Mouse (Mus musculus): Measurements from ENCODE around the gene Ptpn1. TPM values are rescaled to one million over a fixed set of nuclear protein-coding genes. Genes with fewer than 3 reads are reported as not detected.

The Ptpn1 gene
- polyA plus RNA-seq, 1 experiment from 2014 or later, result 66.4 TPM

GRCm38 (mm10) chr2:167953819-167954218 is 22.0 kb downstream of the Ptpn1 start:
- H3K4me3 ChIP-seq, result no peak overlapping the region
- H3K27me3 ChIP-seq (ENCODE audit: poor library complexity, severe bottlenecking), result no peaks in the 10 kb centered on the region
- H3K36me3 ChIP-seq (replicated peaks), result peaks cover 14% of the 10 kb centered on the region
- no peak overlapping the region for H3K27ac ChIP-seq
- 90% methylated on average over 10 of the region's 10 CpGs for WGBS
- DNase-seq (ENCODE audit: extremely low spot score, low spot score), result no peak
- H3K9me3 ChIP-seq, result no peaks in the 10 kb centered on the region
- H3K4me1 ChIP-seq, result peaks cover 5% of the 10 kb centered on the region; the same call in 1 of the 2 replicates

- H3K4me1 ChIP-seq, result peaks cover 7% of the 10 kb centered on the region
- no peaks in the 10 kb centered on the region for H3K27me3 ChIP-seq (ENCODE audit: poor library complexity, severe bottlenecking)
- no peak for DNase-seq (ENCODE audit: extremely low spot score, low spot score)
- no peak overlapping the region for H3K4me3 ChIP-seq
- WGBS, result 88% methylated on average over 7 of the region's 7 CpGs
- no peaks in the 10 kb centered on the region for H3K9me3 ChIP-seq
- H3K36me3 ChIP-seq (replicated peaks), result peaks cover 18% of the 10 kb centered on the region
- no peak overlapping the region for H3K27ac ChIP-seq
Measured at GRCm38 (mm10) chr2:167954928-167955327, 23.1 kb downstream of the Ptpn1 start.

GRCm38 (mm10) chr2:167957539-167957938 is 25.7 kb downstream of the Ptpn1 start:
- 96% methylated on average over 1 of the region's 1 CpGs for WGBS

GRCm38 (mm10) chr2:167958082-167958788 is 26.4 kb downstream of the Ptpn1 start:
- H3K9me3 ChIP-seq, result no peaks in the 10 kb centered on the region
- H3K4me1 ChIP-seq, result peaks cover 14% of the 10 kb centered on the region
- H3K4me3 ChIP-seq, result no peak overlapping the region
- 87% methylated on average over 5 of the region's 5 CpGs for WGBS
- H3K27ac ChIP-seq, result no peak overlapping the region
- peaks cover 17% of the 10 kb centered on the region for H3K36me3 ChIP-seq (replicated peaks)
- no peak for DNase-seq (ENCODE audit: extremely low spot score, low spot score)
- H3K27me3 ChIP-seq (ENCODE audit: poor library complexity, severe bottlenecking), result no peaks in the 10 kb centered on the region

More at GRCm38 (mm10) chr2:167957539-167957938, 25.7 kb downstream of the Ptpn1 start:
- Histone ChIP-seq H3K27me3 (ENCODE audit: poor library complexity, severe bottlenecking) (no peaks in the 10 kb centered on the region), H3K4me3 (no peak overlapping the region), H3K36me3 (replicated peaks) (peaks cover 18% of the 10 kb centered on the region), H3K27ac (no peak overlapping the region), H3K4me1 (peaks cover 14% of the 10 kb centered on the region), H3K9me3 (no peaks in the 10 kb centered on the region)
- DNase-seq (ENCODE audit: extremely low spot score, low spot score), result no peak

GRCm38 (mm10) chr2:167958843-167959242 is 27.0 kb downstream of the Ptpn1 start:
- DNase-seq (ENCODE audit: extremely low spot score, low spot score), result no peak
- Histone ChIP-seq H3K4me1 (peaks cover 14% of the 10 kb centered on the region), H3K9me3 (no peaks in the 10 kb centered on the region), H3K27me3 (ENCODE audit: poor library complexity, severe bottlenecking) (no peaks in the 10 kb centered on the region), H3K36me3 (replicated peaks) (peaks cover 23% of the 10 kb centered on the region), H3K27ac (no peak overlapping the region), H3K4me3 (no peak overlapping the region)
- 86% methylated on average over 4 of the region's 4 CpGs for WGBS

GRCm38 (mm10) chr2:167959384-167959911 is 27.6 kb downstream of the Ptpn1 start:
- no peaks in the 10 kb centered on the region for H3K9me3 ChIP-seq
- no peak overlapping the region for H3K27ac ChIP-seq
- H3K27me3 ChIP-seq (ENCODE audit: poor library complexity, severe bottlenecking), result no peaks in the 10 kb centered on the region
- 79% methylated on average over 4 of the region's 4 CpGs for WGBS
- DNase-seq (ENCODE audit: extremely low spot score, low spot score), result no peak
- H3K4me1 ChIP-seq, result peaks cover 14% of the 10 kb centered on the region
- no peak overlapping the region for H3K4me3 ChIP-seq
- H3K36me3 ChIP-seq (replicated peaks), result peaks cover 28% of the 10 kb centered on the region

GRCm38 (mm10) chr2:167959996-167960395 is 28.1 kb downstream of the Ptpn1 start:
- H3K4me1 ChIP-seq, result peaks cover 14% of the 10 kb centered on the region
- peaks cover 28% of the 10 kb centered on the region for H3K36me3 ChIP-seq (replicated peaks)
- H3K9me3 ChIP-seq, result no peaks in the 10 kb centered on the region
- WGBS, result 83% methylated on average over 7 of the region's 7 CpGs
- H3K27me3 ChIP-seq (ENCODE audit: poor library complexity, severe bottlenecking), result no peaks in the 10 kb centered on the region
- H3K27ac ChIP-seq, result no peak overlapping the region
- DNase-seq (ENCODE audit: extremely low spot score, low spot score), result no peak
- H3K4me3 ChIP-seq, result no peak overlapping the region

GRCm38 (mm10) chr2:167960584-167960983 is 28.7 kb downstream of the Ptpn1 start:
- H3K36me3 ChIP-seq (replicated peaks), result peaks cover 34% of the 10 kb centered on the region
- no peak for DNase-seq (ENCODE audit: extremely low spot score, low spot score)
- no peak overlapping the region for H3K4me3 ChIP-seq
- H3K9me3 ChIP-seq, result no peaks in the 10 kb centered on the region
- no peaks in the 10 kb centered on the region for H3K27me3 ChIP-seq (ENCODE audit: poor library complexity, severe bottlenecking)
- peaks cover 14% of the 10 kb centered on the region for H3K4me1 ChIP-seq
- no peak overlapping the region for H3K27ac ChIP-seq
- WGBS, result 92% methylated on average over 8 of the region's 8 CpGs

GRCm38 (mm10) chr2:167962347-167962746 is 30.5 kb downstream of the Ptpn1 start:
- DNase-seq (ENCODE audit: extremely low spot score, low spot score), result no peak
- Histone ChIP-seq H3K4me1 (peaks cover 14% of the 10 kb centered on the region), H3K27me3 (ENCODE audit: poor library complexity, severe bottlenecking) (no peaks in the 10 kb centered on the region), H3K36me3 (replicated peaks) (peaks cover 52% of the 10 kb centered on the region), H3K27ac (no peak overlapping the region), H3K4me3 (no peak overlapping the region), H3K9me3 (no peaks in the 10 kb centered on the region)
- 91% methylated on average over 6 of the region's 6 CpGs for WGBS

- DNase-seq (ENCODE audit: extremely low spot score, low spot score), result no peak
- peaks cover 58% of the 10 kb centered on the region for H3K36me3 ChIP-seq (replicated peaks)
- H3K27ac ChIP-seq, result no peak overlapping the region
- WGBS, result 91% methylated on average over 4 of the region's 4 CpGs
- H3K4me3 ChIP-seq, result no peak overlapping the region
- peaks cover 14% of the 10 kb centered on the region for H3K4me1 ChIP-seq
- H3K9me3 ChIP-seq, result no peaks in the 10 kb centered on the region
- H3K27me3 ChIP-seq (ENCODE audit: poor library complexity, severe bottlenecking), result no peaks in the 10 kb centered on the region
Measured at GRCm38 (mm10) chr2:167963176-167963575, 31.3 kb downstream of the Ptpn1 start.

- Histone ChIP-seq H3K4me3 (no peak overlapping the region), H3K27ac (no peak overlapping the region), H3K36me3 (replicated peaks) (peaks cover 65% of the 10 kb centered on the region), H3K9me3 (no peaks in the 10 kb centered on the region), H3K4me1 (peaks cover 14% of the 10 kb centered on the region), H3K27me3 (ENCODE audit: poor library complexity, severe bottlenecking) (no peaks in the 10 kb centered on the region)
- DNase-seq (ENCODE audit: extremely low spot score, low spot score), result no peak
- WGBS, result 92% methylated on average over 9 of the region's 9 CpGs
Measured at GRCm38 (mm10) chr2:167963778-167964300, 32.0 kb downstream of the Ptpn1 start.

- Histone ChIP-seq H3K9me3 (no peaks in the 10 kb centered on the region), H3K36me3 (replicated peaks) (peaks cover 70% of the 10 kb centered on the region), H3K4me3 (no peak overlapping the region), H3K27me3 (ENCODE audit: poor library complexity, severe bottlenecking) (no peaks in the 10 kb centered on the region), H3K4me1 (peaks cover 12% of the 10 kb centered on the region), H3K27ac (no peak overlapping the region)
- no peak for DNase-seq (ENCODE audit: extremely low spot score, low spot score)
- WGBS, result 95% methylated on average over 9 of the region's 9 CpGs
Measured at GRCm38 (mm10) chr2:167964320-167964719, 32.5 kb downstream of the Ptpn1 start.

GRCm38 (mm10) chr2:167965911-167966310 is 34.1 kb downstream of the Ptpn1 start:
- no peak for DNase-seq (ENCODE audit: extremely low spot score, low spot score)
- Histone ChIP-seq H3K36me3 (replicated peaks) (peaks cover 79% of the 10 kb centered on the region), H3K4me3 (no peak overlapping the region), H3K27ac (no peak overlapping the region), H3K9me3 (no peaks in the 10 kb centered on the region), H3K4me1 (no peaks in the 10 kb centered on the region), H3K27me3 (ENCODE audit: poor library complexity, severe bottlenecking) (no peaks in the 10 kb centered on the region)
- 96% methylated on average over 3 of the region's 3 CpGs for WGBS

Measured in forebrain, embryonic 10.5 days (tissue).